Mouse (Mus musculus) heart, embryonic 14.5 days (tissue): ENCODE measurements around the gene Ivd. TPM values are rescaled to one million over a fixed set of nuclear protein-coding genes. Genes with fewer than 3 reads are reported as not detected.
A peak's percentile ranks its signal among the peaks of the same experiment; 100 is the strongest.

ENCODE experiments used
- ATAC-seq: fragments of 200-750 bp; cut with Nextera tagmentation; 2 replicates; pipeline ENCODE4 v1.8.0; 2017; ENCODE audit warnings: low read depth, moderate TSS enrichment; ENCODE audit not compliant: insufficient number of reproducible peaks, insufficient read depth, low FRiP score
- H3K27ac ChIP-seq, 2 experiments: fragments of 200-500 bp in 1 of 2; fragments of 300-500 bp in 1 of 2; sonication (generic) in 1 of 2; replicated peaks in 1 of 2; 2 replicates each; pipeline ENCODE4 v1.5.1; 2012 to 2014; ENCODE audit warnings: low read depth in 2 of 2, low read length in 2 of 2, control low read depth in 1 of 2, mild to moderate bottlenecking in 1 of 2, mixed read lengths in 1 of 2; ENCODE audit not compliant: control insufficient read depth in 1 of 2, insufficient read depth in 1 of 2
- H3K27me3 ChIP-seq: fragments of 300-500 bp; sonication (generic); 2 replicates; pipeline ENCODE4 v1.6.1; 2014; ENCODE audit warnings: mild to moderate bottlenecking, low read length, control low read depth; ENCODE audit not compliant: control insufficient read depth, insufficient read depth
- H3K36me3 ChIP-seq: fragments of 300-500 bp; sonication (generic); 2 replicates; pipeline ENCODE4 v1.6.1; 2014; ENCODE audit warnings: mild to moderate bottlenecking, control low read depth, low read length, mixed read lengths; ENCODE audit not compliant: control insufficient read depth, insufficient read depth
- H3K4me1 ChIP-seq, 2 experiments: fragments of 200-500 bp in 1 of 2; fragments of 300-500 bp in 1 of 2; sonication (generic) in 1 of 2; 2 replicates each; pipeline ENCODE4 v1.6.1; 2012 to 2014; ENCODE audit warnings: low read length in 2 of 2, control low read depth in 1 of 2, mixed read lengths in 1 of 2; ENCODE audit not compliant: control insufficient read depth in 2 of 2, insufficient read depth in 2 of 2
- H3K4me2 ChIP-seq: fragments of 300-500 bp; sonication (generic); 2 replicates; pipeline ENCODE4 v1.6.1; 2014; ENCODE audit warnings: mild to moderate bottlenecking, low read length
- H3K4me3 ChIP-seq, 2 experiments: fragments of 200-500 bp in 1 of 2; fragments of 300-500 bp in 1 of 2; sonication (generic) in 1 of 2; 2 replicates each; pipeline ENCODE4 v1.5.1; 2012 to 2014; ENCODE audit warnings: low read length in 2 of 2, mild to moderate bottlenecking in 2 of 2, control low read depth in 1 of 2, low read depth in 1 of 2, moderate library complexity in 1 of 2; ENCODE audit not compliant: control insufficient read depth in 1 of 2, insufficient read depth in 1 of 2
- H3K9ac ChIP-seq: fragments of 300-500 bp; sonication (generic); 2 replicates; pipeline ENCODE4 v1.6.1; 2014; ENCODE audit warnings: mild to moderate bottlenecking, low read length
- H3K9me3 ChIP-seq: fragments of 300-500 bp; sonication (generic); 2 replicates; pipeline ENCODE4 v1.6.1; 2016; ENCODE audit warnings: low read length, control low read depth; ENCODE audit not compliant: control insufficient read depth
- WGBS: fragments of 180-500 bp; shearing (Covaris S2); extraction: QIAGEN DNeasy Blood & Tissue Kit; methylation state at CpG from one replicate; pipeline ENCODE4 v1.1.7; 2014; 5-methylcytosine and 5-hydroxymethylcytosine counted together
- polyA plus RNA-seq: library from polyadenylated mRNA; unstranded; fragments of >200 nt; fragmentation: Nextera tagmentation; extraction: Ambion mirVana; gene quantifications from 2 replicates; pipeline ENCODE4 v1.2.1, GENCODE M21; 2014

Gene Ivd
- polyA plus RNA-seq, 1 experiment from 2014 or later = 75.6 TPM

- H3K4me2 ChIP-seq = no peak overlapping the region
- H3K27me3 ChIP-seq = no peaks in the 10 kb centered on the region
- H3K9ac ChIP-seq = no peak overlapping the region
- H3K9me3 ChIP-seq = no peaks in the 10 kb centered on the region
- peaks cover 57% of the 10 kb centered on the region for H3K36me3 ChIP-seq
- H3K4me3 ChIP-seq = no peak overlapping the region
- peaks cover 4 to 9% of the 10 kb centered on the region in 2 experiments; a peak in 2 of 4 replicates for H3K4me1 ChIP-seq
- WGBS = 41% methylated on average over 6 of the region's 6 CpGs
- no peak for ATAC-seq
- peak overlapping the region in 1 of 2 experiments; percentile 26; a peak in 1 of 4 replicates for H3K27ac ChIP-seq
Measured at GRCm38 (mm10) chr2:118835115-118835514, 26.6 kb upstream of the Ivd start.

GRCm38 (mm10) chr2:118838330-118838729, 23.4 kb upstream of the Ivd start:
- ATAC-seq = no peak
- Histone ChIP-seq H3K4me1 (peaks cover 7 to 9% of the 10 kb centered on the region in 2 experiments; a peak in 2 of 4 replicates), H3K27ac (no peak overlapping the region), H3K9ac (no peak overlapping the region), H3K36me3 (peaks cover 25% of the 10 kb centered on the region), H3K4me2 (no peak overlapping the region), H3K9me3 (no peaks in the 10 kb centered on the region), H3K4me3 (no peak overlapping the region), H3K27me3 (no peaks in the 10 kb centered on the region)
- 42% methylated on average over 5 of the region's 5 CpGs for WGBS

- peaks cover 2% of the 10 kb centered on the region; the same call in 1 of the 2 replicates for H3K36me3 ChIP-seq
- no peak overlapping the region for H3K4me3 ChIP-seq
- H3K4me2 ChIP-seq = no peak overlapping the region
- no peaks in the 10 kb centered on the region for H3K9me3 ChIP-seq
- H3K27ac ChIP-seq = no peak overlapping the region
- H3K9ac ChIP-seq = no peak overlapping the region
- H3K4me1 ChIP-seq = peaks cover 4 to 8% of the 10 kb centered on the region in 2 experiments; a peak in 2 of 4 replicates
- H3K27me3 ChIP-seq = no peaks in the 10 kb centered on the region
- ATAC-seq = no peak
- 78% methylated on average over 5 of the region's 5 CpGs for WGBS
Measured at GRCm38 (mm10) chr2:118841186-118841585, 20.6 kb upstream of the Ivd start.

GRCm38 (mm10) chr2:118841774-118842173, 20.0 kb upstream of the Ivd start:
- Histone ChIP-seq H3K36me3 (no peaks in the 10 kb centered on the region), H3K27me3 (no peaks in the 10 kb centered on the region), H3K9ac (no peak overlapping the region), H3K27ac (no peak overlapping the region), H3K9me3 (no peaks in the 10 kb centered on the region), H3K4me1 (peaks cover 6 to 9% of the 10 kb centered on the region in 2 experiments; a peak in 2 of 4 replicates), H3K4me3 (no peak overlapping the region), H3K4me2 (no peak overlapping the region)
- 82% methylated on average over 4 of the region's 4 CpGs for WGBS
- ATAC-seq = no peak

GRCm38 (mm10) chr2:118844427-118844826, 17.3 kb upstream of the Ivd start:
- no peaks in the 10 kb centered on the region for H3K9me3 ChIP-seq
- H3K9ac ChIP-seq = no peak overlapping the region
- no peak for ATAC-seq
- no peaks in the 10 kb centered on the region for H3K27me3 ChIP-seq
- no peaks in the 10 kb centered on the region for H3K36me3 ChIP-seq
- peaks cover 4 to 5% of the 10 kb centered on the region in 2 experiments; a peak in 1 of 4 replicates for H3K4me1 ChIP-seq
- no peak overlapping the region for H3K27ac ChIP-seq
- WGBS = 69% methylated on average over 3 of the region's 3 CpGs
- H3K4me3 ChIP-seq = no peak overlapping the region
- no peak overlapping the region for H3K4me2 ChIP-seq

GRCm38 (mm10) chr2:118846246-118846645, 15.5 kb upstream of the Ivd start:
- no peak overlapping the region for H3K9ac ChIP-seq
- H3K27ac ChIP-seq = no peak overlapping the region
- no peak overlapping the region for H3K4me2 ChIP-seq
- H3K4me1 ChIP-seq = peaks cover 3 to 4% of the 10 kb centered on the region in 2 experiments; a peak in 1 of 4 replicates
- no peak overlapping the region for H3K4me3 ChIP-seq
- H3K27me3 ChIP-seq = no peaks in the 10 kb centered on the region
- no peaks in the 10 kb centered on the region for H3K9me3 ChIP-seq
- ATAC-seq = no peak
- no peaks in the 10 kb centered on the region for H3K36me3 ChIP-seq
- 43% methylated on average over 7 of the region's 7 CpGs for WGBS

GRCm38 (mm10) chr2:118851756-118852155, 10.0 kb upstream of the Ivd start:
- H3K36me3 ChIP-seq = no peaks in the 10 kb centered on the region
- H3K4me1 ChIP-seq = no peaks in the 10 kb centered on the region
- no peaks in the 10 kb centered on the region for H3K27me3 ChIP-seq
- H3K9me3 ChIP-seq = no peaks in the 10 kb centered on the region
- no peak overlapping the region for H3K27ac ChIP-seq
- WGBS = 30% methylated on average over 3 of the region's 3 CpGs
- no peak overlapping the region for H3K4me2 ChIP-seq
- no peak for ATAC-seq
- H3K4me3 ChIP-seq = no peak overlapping the region
- H3K9ac ChIP-seq = no peak overlapping the region

GRCm38 (mm10) chr2:118862340-118862675, 554 bp downstream of the Ivd start:
- Histone ChIP-seq H3K27ac (peak overlapping the region; percentile 17 to 41; a peak in 1 of 4 replicates), H3K4me1 (peaks cover 0 to 14% of the 10 kb centered on the region in 2 experiments; a peak in 3 of 4 replicates), H3K4me2 (peak overlapping the region; percentile 69), H3K9ac (peak overlapping the region; percentile 68), H3K36me3 (no peaks in the 10 kb centered on the region), H3K4me3 (peak overlapping the region; percentile 53 to 70), H3K9me3 (no peaks in the 10 kb centered on the region), H3K27me3 (no peaks in the 10 kb centered on the region)
- 43% methylated on average over 3 of the region's 3 CpGs for WGBS
- no peak for ATAC-seq
